Mouse (Mus musculus) embryonic facial prominence, embryonic 15.5 days (tissue): ENCODE data around the gene Cbx2. TPM values are rescaled to one million over a fixed set of nuclear protein-coding genes. Genes with fewer than 3 reads are reported as not detected.

Experiments
- ATAC-seq: fragments of 200-750 bp; cut with Nextera tagmentation; 2 replicates; pipeline ENCODE4 v1.8.0; 2017; ENCODE audit warnings: low read depth, moderate TSS enrichment; ENCODE audit not compliant: insufficient number of reproducible peaks, low FRiP score, low TSS enrichment
- H3K27ac ChIP-seq: fragments of 300-500 bp; sonication (generic); replicated peaks from 2 replicates; pipeline ENCODE4 v1.5.1; 2015; ENCODE audit warnings: mild to moderate bottlenecking, inconsistent platforms
- H3K27me3 ChIP-seq: fragments of 300-500 bp; sonication (generic); 2 replicates; pipeline ENCODE4 v1.6.1; 2015; ENCODE audit warnings: inconsistent platforms
- H3K36me3 ChIP-seq: fragments of 300-500 bp; sonication (generic); 2 replicates; pipeline ENCODE4 v1.6.1; 2015; ENCODE audit warnings: mild to moderate bottlenecking, inconsistent platforms
- H3K4me1 ChIP-seq: fragments of 300-500 bp; sonication (generic); 2 replicates; pipeline ENCODE4 v1.6.1; 2015; ENCODE audit warnings: inconsistent platforms
- H3K4me2 ChIP-seq: fragments of 300-500 bp; sonication (generic); replicated peaks from 2 replicates; pipeline ENCODE4 v1.6.1; 2015; ENCODE audit warnings: mild to moderate bottlenecking, inconsistent platforms
- H3K4me3 ChIP-seq: fragments of 300-500 bp; sonication (generic); replicated peaks from 2 replicates; pipeline ENCODE4 v1.5.1; 2015; ENCODE audit warnings: mild to moderate bottlenecking, inconsistent platforms
- H3K9ac ChIP-seq: fragments of 300-500 bp; sonication (generic); 2 replicates; pipeline ENCODE4 v1.6.1; 2015; ENCODE audit warnings: inconsistent platforms
- H3K9me3 ChIP-seq: fragments of 300-500 bp; sonication (generic); replicated peaks from 2 replicates; pipeline ENCODE4 v1.6.1; 2016; ENCODE audit warnings: inconsistent platforms
- WGBS: fragments of 180-500 bp; shearing (Covaris S2); methylation state at CpG from one replicate; pipeline ENCODE4 v1.1.7; 2015; 5-methylcytosine and 5-hydroxymethylcytosine counted together
- polyA plus RNA-seq: library from polyadenylated mRNA; unstranded; fragments of >200 nt; fragmentation: Nextera tagmentation; extraction: Ambion mirVana; gene quantifications from 2 replicates; pipeline ENCODE4 v1.2.1, GENCODE M21; 2015

The Cbx2 gene
- polyA plus RNA-seq, 1 experiment from 2014 or later, result 37.0 TPM

GRCm38 (mm10) chr11:119072986-119073385, 50.2 kb downstream of the Cbx2 start:
- no peak overlapping the region for H3K4me2 ChIP-seq
- no peak overlapping the region for H3K27ac ChIP-seq
- H3K27me3 ChIP-seq, result peaks cover 4% of the 10 kb centered on the region; the same call in 1 of the 2 replicates
- peaks cover 14% of the 10 kb centered on the region for H3K4me1 ChIP-seq
- ATAC-seq, result no peak
- no peak overlapping the region for H3K9ac ChIP-seq
- no peak overlapping the region for H3K4me3 ChIP-seq
- WGBS, result 57% methylated on average over 6 of the region's 6 CpGs
- no peaks in the 10 kb centered on the region for H3K9me3 ChIP-seq
- peaks cover 4% of the 10 kb centered on the region; the same call in 1 of the 2 replicates for H3K36me3 ChIP-seq

DNA sequence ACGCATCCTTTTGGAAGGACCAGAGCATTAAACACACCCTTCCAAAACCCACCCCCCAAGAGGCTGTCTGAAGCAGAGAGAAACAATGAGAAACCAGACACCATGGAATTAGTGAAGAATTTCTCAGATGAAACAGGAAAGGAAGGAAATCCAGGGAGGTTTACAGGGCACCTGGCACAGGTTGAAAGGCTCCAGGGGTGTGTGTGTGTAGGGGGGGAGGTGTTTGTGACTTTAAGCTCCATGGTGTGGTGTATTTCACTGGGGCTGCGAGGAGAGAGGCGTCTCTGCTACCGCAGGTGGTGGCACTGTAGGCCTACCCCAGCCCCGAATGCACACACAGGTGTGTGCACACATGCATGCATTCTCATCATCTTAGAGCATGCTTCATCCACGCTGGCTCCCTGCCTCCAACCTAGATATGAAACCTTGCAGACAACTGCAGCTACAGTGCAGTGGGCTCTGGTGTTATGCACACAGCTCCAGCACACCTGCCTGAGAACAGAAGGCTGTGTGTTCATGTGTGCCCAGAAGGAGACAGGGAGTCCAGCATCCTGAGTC, 51.2 kb downstream of the Cbx2 start:
- ATAC-seq, result no peak; the same call in 1 of the 2 replicates
- Histone ChIP-seq H3K27ac (no peak overlapping the region), H3K9me3 (no peaks in the 10 kb centered on the region), H3K4me3 (no peak overlapping the region), H3K4me2 (no peak overlapping the region), H3K4me1 (peaks cover 24% of the 10 kb centered on the region), H3K27me3 (peaks cover 4% of the 10 kb centered on the region; the same call in 1 of the 2 replicates), H3K9ac (no peak overlapping the region), H3K36me3 (peaks cover 5% of the 10 kb centered on the region; the same call in 1 of the 2 replicates)
- 52% methylated on average over 6 of the region's 6 CpGs for WGBS

GRCm38 (mm10) chr11:119075805-119076204, 53.0 kb downstream of the Cbx2 start:
- no peaks in the 10 kb centered on the region for H3K9me3 ChIP-seq
- ATAC-seq, result no peak
- WGBS, result 77% methylated on average over 5 of the region's 5 CpGs

DNA sequence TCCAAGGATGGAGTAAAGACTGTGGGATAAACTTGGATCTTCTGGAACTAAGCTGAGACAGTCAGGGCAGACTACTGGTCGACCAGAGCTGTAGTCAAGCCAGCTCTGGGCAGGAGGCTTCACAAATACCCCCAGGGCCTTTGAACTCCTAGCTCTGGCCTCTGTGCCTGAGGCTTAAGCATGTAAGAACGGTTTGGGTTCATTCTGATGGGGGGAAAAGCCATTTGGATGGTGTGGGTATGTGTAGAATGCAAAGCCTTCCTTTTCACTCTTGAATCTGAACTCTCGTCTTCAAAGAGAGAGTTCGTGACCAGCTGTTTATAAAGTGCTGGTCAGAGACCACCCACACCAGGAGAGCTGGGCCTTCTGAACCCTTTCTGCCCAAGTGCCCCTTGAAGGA, 55.0 kb downstream of the Cbx2 start:
- peaks cover 58% of the 10 kb centered on the region for H3K4me1 ChIP-seq

More at GRCm38 (mm10) chr11:119075805-119076204, 53.0 kb downstream of the Cbx2 start:
- Histone ChIP-seq H3K4me1 (peaks cover 39% of the 10 kb centered on the region), H3K9ac (no peak overlapping the region), H3K4me2 (no peak overlapping the region), H3K27ac (no peak overlapping the region), H3K36me3 (peaks cover 15% of the 10 kb centered on the region), H3K4me3 (no peak overlapping the region), H3K27me3 (peaks cover 7% of the 10 kb centered on the region; the same call in 1 of the 2 replicates)

DNA sequence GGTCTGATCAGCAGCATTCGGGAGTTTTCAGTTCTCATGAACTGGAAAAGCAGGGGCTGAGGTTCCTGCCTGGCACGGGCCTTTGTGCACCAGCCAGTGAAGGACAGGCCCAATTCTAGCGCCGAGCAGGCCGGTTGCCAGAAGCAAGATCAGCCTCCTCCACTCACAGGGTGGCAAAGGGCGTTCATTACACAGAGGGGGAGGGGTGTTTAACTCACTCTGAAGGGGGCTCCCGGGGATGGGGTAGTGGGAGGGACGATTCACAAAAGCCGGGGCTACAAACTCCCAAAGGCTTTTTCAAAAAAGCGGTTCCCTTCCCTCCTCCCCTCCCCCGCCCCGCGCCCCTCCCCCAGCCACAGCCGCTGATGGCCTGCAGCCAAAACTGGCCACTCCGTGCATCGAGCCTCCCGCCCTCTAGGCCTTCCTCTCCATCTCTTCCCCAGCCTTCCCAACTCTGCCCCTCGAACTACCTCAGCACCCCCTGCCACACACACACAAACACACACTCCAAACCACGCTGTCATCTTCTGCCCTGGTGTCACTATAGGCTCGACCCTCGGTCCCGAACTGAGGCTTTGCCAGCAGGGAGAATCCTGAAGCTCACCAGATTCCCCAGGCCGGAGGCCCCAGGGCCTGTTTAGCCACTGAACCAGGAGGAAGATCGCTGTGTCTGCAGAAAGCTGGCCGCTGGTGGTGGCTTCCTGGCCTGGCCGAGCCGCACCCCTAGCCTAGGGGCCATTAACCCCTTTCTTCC, 56.1 kb downstream of the Cbx2 start:
- WGBS, result 17% methylated on average over 27 of the region's 27 CpGs

More for the DNA sequence above, 55.0 kb downstream of the Cbx2 start:
- Histone ChIP-seq H3K36me3 (peaks cover 32% of the 10 kb centered on the region), H3K9ac (no peak overlapping the region), H3K9me3 (no peaks in the 10 kb centered on the region), H3K27ac (no peak overlapping the region), H3K27me3 (peaks cover 22% of the 10 kb centered on the region), H3K4me2 (no peak overlapping the region), H3K4me3 (no peak overlapping the region)
- 73% methylated on average over 4 of the region's 4 CpGs for WGBS
- no peak for ATAC-seq

DNA sequence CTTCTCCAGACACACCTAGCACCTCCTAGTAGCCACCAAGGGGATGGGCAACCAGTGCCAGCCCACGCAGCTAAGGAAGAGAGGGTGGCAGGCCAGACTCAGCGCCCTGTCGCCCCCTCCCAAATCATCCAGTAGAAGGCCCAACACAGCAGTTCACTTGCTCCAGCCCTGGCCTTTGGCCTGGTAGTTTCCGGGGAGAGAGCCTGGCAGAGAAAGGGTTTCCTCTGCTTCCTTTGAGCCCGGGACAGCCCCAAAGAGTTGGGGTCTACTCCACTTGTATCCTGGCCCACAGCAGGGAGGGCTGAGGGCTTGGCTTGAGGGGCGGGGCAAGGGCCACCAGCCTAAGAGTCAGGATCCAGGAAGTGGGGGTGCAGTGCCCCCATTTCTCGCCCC, 56.7 kb downstream of the Cbx2 start:
- H3K27ac ChIP-seq, result peak overlapping the region; percentile 17; the same call in 1 of the 2 replicates
- H3K4me2 ChIP-seq, result peak overlapping the region; percentile 32
- H3K4me1 ChIP-seq, result peaks cover 61% of the 10 kb centered on the region
- ATAC-seq, result no peak
- H3K9ac ChIP-seq, result no peak overlapping the region
- H3K27me3 ChIP-seq, result peaks cover 22% of the 10 kb centered on the region
- 0 out of 2 replicates have a peak overlapping the region, but pooled peaks have one; percentile 1 for H3K4me3 ChIP-seq
- no peaks in the 10 kb centered on the region for H3K9me3 ChIP-seq
- 55% methylated on average over 7 of the region's 7 CpGs for WGBS
- peaks cover 32% of the 10 kb centered on the region for H3K36me3 ChIP-seq

More for the DNA sequence above, 56.1 kb downstream of the Cbx2 start:
- H3K27ac ChIP-seq, result peak overlapping the region; percentile 17
- H3K4me1 ChIP-seq, result peaks cover 61% of the 10 kb centered on the region
- peaks cover 32% of the 10 kb centered on the region for H3K36me3 ChIP-seq
- no peak overlapping the region for H3K9ac ChIP-seq
- H3K4me2 ChIP-seq, result peak overlapping the region; percentile 32
- 0 out of 2 replicates have a peak overlapping the region, but pooled peaks have one; percentile 1 for H3K4me3 ChIP-seq
- peak; percentile 56; the same call in 1 of the 2 replicates for ATAC-seq
- peaks cover 22% of the 10 kb centered on the region for H3K27me3 ChIP-seq
- no peaks in the 10 kb centered on the region for H3K9me3 ChIP-seq

DNA sequence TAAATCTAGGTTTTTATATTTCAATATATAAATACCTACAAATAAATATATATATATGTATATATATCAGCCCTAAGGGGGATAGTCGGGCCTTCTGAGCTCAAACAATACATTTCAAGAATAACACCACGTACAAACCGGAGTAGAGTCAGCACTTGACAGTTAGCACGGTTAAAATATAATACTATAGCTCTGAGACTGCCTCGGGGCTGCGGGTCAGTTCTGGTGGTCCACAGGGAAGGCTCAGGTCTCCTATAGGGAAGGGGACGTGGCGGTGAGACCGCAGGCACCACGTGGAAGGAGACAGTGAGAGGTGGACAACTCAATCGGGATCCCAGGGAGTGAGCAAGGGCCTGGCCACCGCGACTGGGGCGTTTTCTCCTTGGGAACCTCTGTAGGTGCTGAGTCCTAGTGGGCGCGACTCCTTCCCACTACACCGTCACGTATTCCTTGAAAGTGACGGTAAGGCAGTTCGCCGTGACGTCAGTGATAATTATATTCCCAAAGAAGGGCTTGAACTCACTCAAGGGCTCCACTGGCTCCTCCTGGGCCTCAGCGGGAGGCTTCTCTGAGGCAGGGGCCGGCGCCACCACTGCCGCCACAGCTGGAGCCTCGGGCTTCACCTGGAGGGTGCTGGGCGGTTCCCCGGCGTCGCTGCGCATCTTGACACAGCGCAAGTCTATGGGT, 57.8 kb downstream of the Cbx2 start:
- Histone ChIP-seq H3K4me1 (peaks cover 66% of the 10 kb centered on the region), H3K4me2 (0 out of 2 replicates have a peak overlapping the region, but pooled peaks have one; percentile 1), H3K27me3 (peaks cover 22% of the 10 kb centered on the region), H3K9ac (no peak overlapping the region), H3K4me3 (peak overlapping the region; percentile 15; the same call in 1 of the 2 replicates), H3K36me3 (peaks cover 32% of the 10 kb centered on the region), H3K27ac (no peak overlapping the region), H3K9me3 (no peaks in the 10 kb centered on the region)
- ATAC-seq, result no peak
- WGBS, result 54% methylated on average over 33 of the region's 33 CpGs

Other genes starting within 250 kb of the Cbx2 start
- gene Rbfox3, start 111.4 kb upstream of the Cbx2 start, polyA plus RNA-seq, result 0.55 and 0.58 TPM in 2 replicates
- not detected in 2 replicates for gene Enpp7, start 34.8 kb upstream of the Cbx2 start, polyA plus RNA-seq
- 9.2 and 10.3 TPM in 2 replicates for gene Cbx8, start 18.0 kb downstream of the Cbx2 start, polyA plus RNA-seq
- gene Cbx4, start 63.3 kb downstream of the Cbx2 start, polyA plus RNA-seq, result 17.2 and 21.4 TPM in 2 replicates
- 15.3 and 16.0 TPM in 2 replicates for gene Tbc1d16, start 205.5 kb downstream of the Cbx2 start, polyA plus RNA-seq
- 10.3 and 13.0 TPM in 2 replicates for gene Ccdc40, start 205.6 kb downstream of the Cbx2 start, polyA plus RNA-seq
- 81.4 and 90.1 TPM in 2 replicates for gene Gaa, start 244.9 kb downstream of the Cbx2 start, polyA plus RNA-seq